Mouse (Mus musculus): Measurements from ENCODE around the gene Fmod. TPM values are rescaled to one million over a fixed set of nuclear protein-coding genes. Genes with fewer than 3 reads are reported as not detected.
A peak's percentile ranks its signal among the peaks of the same experiment; 100 is the strongest.

Gene Fmod
- polyA plus RNA-seq, 1 experiment from 2014 or later = 14.5 TPM

- Histone ChIP-seq H3K9ac (replicated peaks) (no peak overlapping the region), H3K4me1 (peaks cover 27% of the 10 kb centered on the region), H3K9me3 (replicated peaks) (no peaks in the 10 kb centered on the region), H3K27ac (replicated peaks) (no peak overlapping the region), H3K27me3 (replicated peaks) (no peaks in the 10 kb centered on the region), H3K4me2 (no peak overlapping the region), H3K36me3 (no peaks in the 10 kb centered on the region), H3K4me3 (replicated peaks) (no peak overlapping the region)
- ATAC-seq (ENCODE audit: low FRiP score) = no peak
- 84% methylated on average over 8 of the region's 8 CpGs for WGBS
These were observed 20.7 kb downstream of the Fmod start for GRCm38 (mm10) chr1:134057736-134058135.

GRCm38 (mm10) chr1:134058870-134059269, 21.8 kb downstream of the Fmod start:
- no peak overlapping the region for H3K4me2 ChIP-seq
- H3K9me3 ChIP-seq (replicated peaks) = no peaks in the 10 kb centered on the region
- no peaks in the 10 kb centered on the region for H3K36me3 ChIP-seq
- no peak overlapping the region for H3K9ac ChIP-seq (replicated peaks)
- WGBS = 75% methylated on average over 6 of the region's 6 CpGs
- H3K27me3 ChIP-seq (replicated peaks) = no peaks in the 10 kb centered on the region
- no peak for ATAC-seq (ENCODE audit: low FRiP score)
- H3K4me1 ChIP-seq = peaks cover 38% of the 10 kb centered on the region
- no peak overlapping the region for H3K27ac ChIP-seq (replicated peaks)
- no peak overlapping the region for H3K4me3 ChIP-seq (replicated peaks)

GRCm38 (mm10) chr1:134059739-134060695, 23.0 kb downstream of the Fmod start:
- H3K27ac ChIP-seq (replicated peaks) = peak overlapping the region; percentile 96
- H3K4me3 ChIP-seq (replicated peaks) = peak overlapping the region; percentile 42
- no peak for ATAC-seq (ENCODE audit: low FRiP score)
- peak overlapping the region; percentile 90 for H3K4me2 ChIP-seq
- H3K9ac ChIP-seq (replicated peaks) = peak overlapping the region; percentile 34; the same call in 1 of the 2 replicates
- no peaks in the 10 kb centered on the region for H3K27me3 ChIP-seq (replicated peaks)
- H3K9me3 ChIP-seq (replicated peaks) = no peaks in the 10 kb centered on the region
- H3K4me1 ChIP-seq = peaks cover 49% of the 10 kb centered on the region
- WGBS = 77% methylated on average over 16 of the region's 16 CpGs
- H3K36me3 ChIP-seq = no peaks in the 10 kb centered on the region

GRCm38 (mm10) chr1:134060849-134061569, 24.0 kb downstream of the Fmod start:
- H3K27ac ChIP-seq (replicated peaks) = peak overlapping the region; percentile 96
- H3K4me2 ChIP-seq = peak overlapping the region; percentile 90
- H3K4me1 ChIP-seq = peaks cover 55% of the 10 kb centered on the region
- H3K27me3 ChIP-seq (replicated peaks) = no peaks in the 10 kb centered on the region
- peak overlapping the region; percentile 42 for H3K4me3 ChIP-seq (replicated peaks)
- H3K9me3 ChIP-seq (replicated peaks) = no peaks in the 10 kb centered on the region
- ATAC-seq (ENCODE audit: low FRiP score) = peak; percentile 93
- H3K9ac ChIP-seq (replicated peaks) = peak overlapping the region; percentile 60
- 1% methylated on average over 31 of the region's 31 CpGs for WGBS
- H3K36me3 ChIP-seq = no peaks in the 10 kb centered on the region

- H3K9ac ChIP-seq (replicated peaks) = no peak overlapping the region
- no peaks in the 10 kb centered on the region for H3K9me3 ChIP-seq (replicated peaks)
- no peaks in the 10 kb centered on the region for H3K36me3 ChIP-seq
- peaks cover 57% of the 10 kb centered on the region for H3K4me1 ChIP-seq
- ATAC-seq (ENCODE audit: low FRiP score) = no peak
- H3K27ac ChIP-seq (replicated peaks) = peak overlapping the region; percentile 96
- 40% methylated on average over 3 of the region's 3 CpGs for WGBS
- no peak overlapping the region for H3K4me2 ChIP-seq
- H3K4me3 ChIP-seq (replicated peaks) = no peak overlapping the region
- H3K27me3 ChIP-seq (replicated peaks) = no peaks in the 10 kb centered on the region
These were observed 24.9 kb downstream of the Fmod start for GRCm38 (mm10) chr1:134061915-134062314.

- ATAC-seq (ENCODE audit: low FRiP score) = peak; percentile 32; the same call in 1 of the 2 replicates
- peak overlapping the region; percentile 37 for H3K4me2 ChIP-seq
- no peaks in the 10 kb centered on the region for H3K27me3 ChIP-seq (replicated peaks)
- H3K9ac ChIP-seq (replicated peaks) = peak overlapping the region; percentile 14; the same call in 1 of the 2 replicates
- H3K36me3 ChIP-seq = no peaks in the 10 kb centered on the region
- no peak overlapping the region for H3K4me3 ChIP-seq (replicated peaks)
- 8% methylated on average over 11 of the region's 11 CpGs for WGBS
- no peaks in the 10 kb centered on the region for H3K9me3 ChIP-seq (replicated peaks)
- peak overlapping the region; percentile 96 for H3K27ac ChIP-seq (replicated peaks)
- H3K4me1 ChIP-seq = peaks cover 61% of the 10 kb centered on the region
These were observed 25.5 kb downstream of the Fmod start for GRCm38 (mm10) chr1:134062411-134063085.

GRCm38 (mm10) chr1:134063086-134063772, 26.2 kb downstream of the Fmod start:
- Histone ChIP-seq H3K9me3 (replicated peaks) (no peaks in the 10 kb centered on the region), H3K4me3 (replicated peaks) (no peak overlapping the region), H3K4me2 (peak overlapping the region; percentile 37), H3K36me3 (no peaks in the 10 kb centered on the region), H3K9ac (replicated peaks) (peak overlapping the region; percentile 23; the same call in 1 of the 2 replicates), H3K27me3 (replicated peaks) (no peaks in the 10 kb centered on the region), H3K4me1 (peaks cover 61% of the 10 kb centered on the region), H3K27ac (replicated peaks) (peak overlapping the region; percentile 96)
- ATAC-seq (ENCODE audit: low FRiP score) = peak; percentile 46
- WGBS = 2% methylated on average over 33 of the region's 33 CpGs

- no peaks in the 10 kb centered on the region for H3K27me3 ChIP-seq (replicated peaks)
- H3K36me3 ChIP-seq = no peaks in the 10 kb centered on the region
- H3K4me3 ChIP-seq (replicated peaks) = no peak overlapping the region
- H3K4me2 ChIP-seq = peak overlapping the region; percentile 37
- H3K9me3 ChIP-seq (replicated peaks) = no peaks in the 10 kb centered on the region
- peak overlapping the region; percentile 96 for H3K27ac ChIP-seq (replicated peaks)
- ATAC-seq (ENCODE audit: low FRiP score) = no peak
- 7% methylated on average over 9 of the region's 9 CpGs for whole genome bisulfite sequencing
- peak overlapping the region; percentile 23; the same call in 1 of the 2 replicates for H3K9ac ChIP-seq (replicated peaks)
- peaks cover 61% of the 10 kb centered on the region for H3K4me1 ChIP-seq
These were observed 26.7 kb downstream of the Fmod start for GRCm38 (mm10) chr1:134063773-134064125.

GRCm38 (mm10) chr1:134064296-134064831, 27.3 kb downstream of the Fmod start:
- ATAC-seq (ENCODE audit: low FRiP score) = no peak
- 77% methylated on average over 2 of the region's 2 CpGs for WGBS
- Histone ChIP-seq H3K4me2 (no peak overlapping the region), H3K4me3 (replicated peaks) (no peak overlapping the region), H3K9me3 (replicated peaks) (no peaks in the 10 kb centered on the region), H3K9ac (replicated peaks) (no peak overlapping the region), H3K27ac (replicated peaks) (peak overlapping the region; percentile 96), H3K4me1 (peaks cover 61% of the 10 kb centered on the region), H3K36me3 (no peaks in the 10 kb centered on the region), H3K27me3 (replicated peaks) (no peaks in the 10 kb centered on the region)

- H3K4me1 ChIP-seq = peaks cover 57% of the 10 kb centered on the region
- WGBS = 62% methylated on average over 4 of the region's 4 CpGs
- no peaks in the 10 kb centered on the region for H3K9me3 ChIP-seq (replicated peaks)
- no peak overlapping the region for H3K9ac ChIP-seq (replicated peaks)
- no peak for ATAC-seq (ENCODE audit: low FRiP score)
- no peaks in the 10 kb centered on the region for H3K36me3 ChIP-seq
- H3K4me3 ChIP-seq (replicated peaks) = no peak overlapping the region
- peak overlapping the region; percentile 96; the same call in 1 of the 2 replicates for H3K27ac ChIP-seq (replicated peaks)
- H3K4me2 ChIP-seq = no peak overlapping the region
- H3K27me3 ChIP-seq (replicated peaks) = no peaks in the 10 kb centered on the region
These were observed 28.3 kb downstream of the Fmod start for GRCm38 (mm10) chr1:134065241-134065809.

Data from neural tube, embryonic 15.5 days (tissue).